Mouse (Mus musculus) ES-Bruce4 (cell line): ENCODE measurements around the gene Aqp11.

ENCODE experiments used
- CTCF ChIP-seq: IDR thresholded peaks from one replicate; pipeline ENCODE4 v1.8.1; 2011; ENCODE audit warnings: low read depth, low read length
- EP300 ChIP-seq: IDR thresholded peaks from 2 replicates; pipeline ENCODE4 v1.6.1; 2011; ENCODE audit warnings: low read depth, low read length; ENCODE audit not compliant: insufficient read depth
- POLR2A ChIP-seq: IDR thresholded peaks from one replicate; pipeline ENCODE4 v1.8.1; 2011; ENCODE audit warnings: low read length; ENCODE audit not compliant: insufficient read depth

DNA sequence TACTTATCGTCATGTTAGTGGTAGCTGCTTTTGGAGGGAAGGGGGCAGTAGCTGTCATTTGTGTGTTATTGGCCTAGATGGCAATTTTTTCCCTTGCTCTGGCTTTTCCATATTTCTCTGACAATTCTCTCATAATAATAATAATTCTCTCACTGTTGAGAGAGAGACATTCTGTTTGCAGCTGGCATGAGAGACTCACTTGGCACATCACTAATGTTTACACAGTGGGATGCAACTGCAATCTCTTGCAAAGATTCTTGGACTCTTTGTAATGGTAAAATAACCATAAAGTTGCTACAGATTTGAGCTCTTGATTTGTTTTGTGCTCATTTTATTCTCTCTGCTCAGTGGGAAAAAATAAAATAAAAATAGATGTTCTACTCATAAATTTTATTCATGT is 20.8 kb downstream of the Aqp11 start:
- TF ChIP-seq CTCF = no peak
- TF ChIP-seq POLR2A = no peak
- TF ChIP-seq EP300 = no peak
